Mouse (Mus musculus) olfactory bulb, adult 2 months (tissue): ENCODE measurements around the gene Nrg3.

Experiments
- CTCF ChIP-seq: fragments of 200-500 bp; IDR thresholded peaks from 2 replicates; pipeline ENCODE4 v1.5.1; 2012; ENCODE audit warnings: low read depth, mild to moderate bottlenecking, low read length, moderate library complexity; ENCODE audit not compliant: insufficient read depth
- POLR2A ChIP-seq: fragments of 200-500 bp; IDR thresholded peaks from 2 replicates; pipeline ENCODE4 v1.6.1; 2012; ENCODE audit warnings: mild to moderate bottlenecking, low read depth, low read length, moderate library complexity; ENCODE audit not compliant: insufficient read depth

- no peak for TF ChIP-seq POLR2A
- TF ChIP-seq CTCF = no peak
Observed at GRCm38 (mm10) chr14:39265121-39265520, 207.8 kb downstream of the Nrg3 start.
